Mouse (Mus musculus): ENCODE measurements at regions not wholly inside any gene's neighbourhood (a gene's known extent, or its start where the extent isn't known, plus 50 kb on each side); places are given as distances from the start of the nearest gene placed in this dataset.

- Histone ChIP-seq H3K4me1 (ENCODE audit: control insufficient read depth, insufficient read depth, low read length) (no peaks in the 10 kb centered on the region), H3K9me3 (replicated peaks; ENCODE audit: control insufficient read depth, low read length, poor library complexity, severe bottlenecking) (no peaks in the 10 kb centered on the region), H3K4me3 (ENCODE audit: low read depth, low read length) (no peak overlapping the region), H3K4me2 (ENCODE audit: low read length) (no peak overlapping the region), H3K9ac (ENCODE audit: low read depth, low read length) (no peak overlapping the region), H3K27ac (ENCODE audit: low read length) (no peak overlapping the region), H3K27me3 (ENCODE audit: control insufficient read depth, insufficient read depth, low read depth, low read length) (no peaks in the 10 kb centered on the region), H3K36me3 (ENCODE audit: control insufficient read depth, insufficient read depth, low read length) (no peaks in the 10 kb centered on the region)
- ATAC-seq, result no peak
- 94% methylated on average over 3 of the region's 3 CpGs for WGBS
Observed at GRCm38 (mm10) chr5:43074536-43074935, 158.4 kb upstream of the Cpeb2 start.

- no peaks in the 10 kb centered on the region for H3K4me1 ChIP-seq (ENCODE audit: control insufficient read depth, insufficient read depth, low read length)
Observed at GRCm38 (mm10) chr5:43080252-43080651, 152.7 kb upstream of the Cpeb2 start.

GRCm38 (mm10) chr5:43081561-43082534 lies 151.1 kb upstream of the Cpeb2 start:
- H3K27ac ChIP-seq (ENCODE audit: low read length), result no peak overlapping the region
- ATAC-seq, result no peak
- no peaks in the 10 kb centered on the region for H3K4me1 ChIP-seq (ENCODE audit: control insufficient read depth, insufficient read depth, low read length)
- no peaks in the 10 kb centered on the region for H3K9me3 ChIP-seq (replicated peaks; ENCODE audit: control insufficient read depth, low read length, poor library complexity, severe bottlenecking)
- H3K27me3 ChIP-seq (ENCODE audit: control insufficient read depth, insufficient read depth, low read depth, low read length), result no peaks in the 10 kb centered on the region
- H3K9ac ChIP-seq (ENCODE audit: low read depth, low read length), result no peak overlapping the region
- H3K36me3 ChIP-seq (ENCODE audit: control insufficient read depth, insufficient read depth, low read length), result no peaks in the 10 kb centered on the region
- H3K4me2 ChIP-seq (ENCODE audit: low read length), result no peak overlapping the region
- no peak overlapping the region for H3K4me3 ChIP-seq (ENCODE audit: low read depth, low read length)
- WGBS, result 65% methylated on average over 11 of the region's 11 CpGs

More at GRCm38 (mm10) chr5:43080252-43080651, 152.7 kb upstream of the Cpeb2 start:
- Histone ChIP-seq H3K9ac (ENCODE audit: low read depth, low read length) (no peak overlapping the region), H3K27me3 (ENCODE audit: control insufficient read depth, insufficient read depth, low read depth, low read length) (no peaks in the 10 kb centered on the region), H3K36me3 (ENCODE audit: control insufficient read depth, insufficient read depth, low read length) (no peaks in the 10 kb centered on the region), H3K4me3 (ENCODE audit: low read depth, low read length) (no peak overlapping the region), H3K4me2 (ENCODE audit: low read length) (no peak overlapping the region), H3K27ac (ENCODE audit: low read length) (no peak overlapping the region), H3K9me3 (replicated peaks; ENCODE audit: control insufficient read depth, low read length, poor library complexity, severe bottlenecking) (no peaks in the 10 kb centered on the region)
- 92% methylated on average over 1 of the region's 1 CpGs for WGBS
- no peak for ATAC-seq

- no peak overlapping the region for H3K4me3 ChIP-seq (ENCODE audit: low read depth, low read length)
- no peaks in the 10 kb centered on the region for H3K27me3 ChIP-seq (ENCODE audit: control insufficient read depth, insufficient read depth, low read depth, low read length)
- no peak overlapping the region for H3K4me2 ChIP-seq (ENCODE audit: low read length)
- no peak overlapping the region for H3K27ac ChIP-seq (ENCODE audit: low read length)
- no peak overlapping the region for H3K9ac ChIP-seq (ENCODE audit: low read depth, low read length)
- H3K9me3 ChIP-seq (replicated peaks; ENCODE audit: control insufficient read depth, low read length, poor library complexity, severe bottlenecking), result no peaks in the 10 kb centered on the region
- 90% methylated on average over 2 of the region's 2 CpGs for WGBS
- no peaks in the 10 kb centered on the region for H3K36me3 ChIP-seq (ENCODE audit: control insufficient read depth, insufficient read depth, low read length)
- ATAC-seq, result no peak
- H3K4me1 ChIP-seq (ENCODE audit: control insufficient read depth, insufficient read depth, low read length), result peaks cover 21% of the 10 kb centered on the region
Observed at GRCm38 (mm10) chr5:43087077-43087476, 145.9 kb upstream of the Cpeb2 start.

GRCm38 (mm10) chr5:43087907-43088387 lies 145.0 kb upstream of the Cpeb2 start:
- H3K9ac ChIP-seq (ENCODE audit: low read depth, low read length), result no peak overlapping the region
- H3K9me3 ChIP-seq (replicated peaks; ENCODE audit: control insufficient read depth, low read length, poor library complexity, severe bottlenecking), result no peaks in the 10 kb centered on the region
- peak; percentile 47 for ATAC-seq
- no peaks in the 10 kb centered on the region for H3K36me3 ChIP-seq (ENCODE audit: control insufficient read depth, insufficient read depth, low read length)
- no peaks in the 10 kb centered on the region for H3K27me3 ChIP-seq (ENCODE audit: control insufficient read depth, insufficient read depth, low read depth, low read length)
- peak overlapping the region; percentile 44; the same call in 1 of the 2 replicates for H3K27ac ChIP-seq (ENCODE audit: low read length)
- peaks cover 21% of the 10 kb centered on the region for H3K4me1 ChIP-seq (ENCODE audit: control insufficient read depth, insufficient read depth, low read length)
- no peak overlapping the region for H3K4me2 ChIP-seq (ENCODE audit: low read length)
- 30% methylated on average over 8 of the region's 8 CpGs for WGBS
- no peak overlapping the region for H3K4me3 ChIP-seq (ENCODE audit: low read depth, low read length)

GRCm38 (mm10) chr5:43088650-43089397 lies 144.1 kb upstream of the Cpeb2 start:
- 15% methylated on average over 12 of the region's 12 CpGs for WGBS
- Histone ChIP-seq H3K4me2 (ENCODE audit: low read length) (no peak overlapping the region), H3K27me3 (ENCODE audit: control insufficient read depth, insufficient read depth, low read depth, low read length) (no peaks in the 10 kb centered on the region), H3K36me3 (ENCODE audit: control insufficient read depth, insufficient read depth, low read length) (no peaks in the 10 kb centered on the region), H3K4me1 (ENCODE audit: control insufficient read depth, insufficient read depth, low read length) (peaks cover 22% of the 10 kb centered on the region), H3K27ac (ENCODE audit: low read length) (peak overlapping the region; percentile 4; the same call in 1 of the 2 replicates), H3K9me3 (replicated peaks; ENCODE audit: control insufficient read depth, low read length, poor library complexity, severe bottlenecking) (no peaks in the 10 kb centered on the region), H3K9ac (ENCODE audit: low read depth, low read length) (no peak overlapping the region), H3K4me3 (ENCODE audit: low read depth, low read length) (no peak overlapping the region)
- peak; percentile 84 for ATAC-seq

- Histone ChIP-seq H3K9ac (ENCODE audit: low read depth, low read length) (no peak overlapping the region), H3K4me2 (ENCODE audit: low read length) (no peak overlapping the region), H3K4me3 (ENCODE audit: low read depth, low read length) (no peak overlapping the region), H3K27ac (ENCODE audit: low read length) (no peak overlapping the region), H3K9me3 (replicated peaks; ENCODE audit: control insufficient read depth, low read length, poor library complexity, severe bottlenecking) (no peaks in the 10 kb centered on the region), H3K4me1 (ENCODE audit: control insufficient read depth, insufficient read depth, low read length) (peaks cover 24% of the 10 kb centered on the region), H3K36me3 (ENCODE audit: control insufficient read depth, insufficient read depth, low read length) (no peaks in the 10 kb centered on the region), H3K27me3 (ENCODE audit: control insufficient read depth, insufficient read depth, low read depth, low read length) (no peaks in the 10 kb centered on the region)
- peak; percentile 43; the same call in 1 of the 2 replicates for ATAC-seq
- WGBS, result 20% methylated on average over 2 of the region's 2 CpGs
Observed at GRCm38 (mm10) chr5:43089475-43089874, 143.5 kb upstream of the Cpeb2 start.

- no peak overlapping the region for H3K9ac ChIP-seq (ENCODE audit: low read depth, low read length)
- no peak overlapping the region for H3K4me3 ChIP-seq (ENCODE audit: low read depth, low read length)
- WGBS, result 45% methylated on average over 1 of the region's 1 CpGs
- ATAC-seq, result no peak
- H3K9me3 ChIP-seq (replicated peaks; ENCODE audit: control insufficient read depth, low read length, poor library complexity, severe bottlenecking), result no peaks in the 10 kb centered on the region
- H3K4me2 ChIP-seq (ENCODE audit: low read length), result no peak overlapping the region
- no peaks in the 10 kb centered on the region for H3K27me3 ChIP-seq (ENCODE audit: control insufficient read depth, insufficient read depth, low read depth, low read length)
- H3K4me1 ChIP-seq (ENCODE audit: control insufficient read depth, insufficient read depth, low read length), result peaks cover 28% of the 10 kb centered on the region
- no peak overlapping the region for H3K27ac ChIP-seq (ENCODE audit: low read length)
- no peaks in the 10 kb centered on the region for H3K36me3 ChIP-seq (ENCODE audit: control insufficient read depth, insufficient read depth, low read length)
Observed at GRCm38 (mm10) chr5:43089941-43090340, 143.0 kb upstream of the Cpeb2 start.
